Mouse (Mus musculus): ENCODE results near the gene Upp1.
A peak's percentile ranks its signal among the peaks of the same experiment; 100 is the strongest.

Gene Upp1

DNA sequence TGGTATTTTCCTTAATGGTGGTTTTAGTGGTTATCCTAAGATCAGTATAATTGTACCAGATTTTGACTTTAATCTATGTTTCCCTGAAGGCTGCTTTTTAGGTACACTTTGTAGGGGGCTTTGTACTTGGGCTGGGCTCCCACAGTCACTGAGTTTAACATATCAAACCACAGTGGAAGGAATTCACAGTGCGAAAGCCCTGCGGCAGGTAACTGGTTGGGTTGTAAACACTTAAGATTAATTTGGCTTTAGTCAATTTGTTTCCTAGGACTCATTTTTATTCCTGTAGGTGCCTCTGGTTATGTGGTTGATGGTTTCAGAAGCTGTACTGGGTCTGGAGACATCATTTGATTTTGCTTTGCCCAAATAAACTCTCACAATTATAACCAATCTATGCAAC lies 49.4 kb downstream of the Upp1 start:
- DNase-seq = peak; percentile 42 to 43

DNA sequence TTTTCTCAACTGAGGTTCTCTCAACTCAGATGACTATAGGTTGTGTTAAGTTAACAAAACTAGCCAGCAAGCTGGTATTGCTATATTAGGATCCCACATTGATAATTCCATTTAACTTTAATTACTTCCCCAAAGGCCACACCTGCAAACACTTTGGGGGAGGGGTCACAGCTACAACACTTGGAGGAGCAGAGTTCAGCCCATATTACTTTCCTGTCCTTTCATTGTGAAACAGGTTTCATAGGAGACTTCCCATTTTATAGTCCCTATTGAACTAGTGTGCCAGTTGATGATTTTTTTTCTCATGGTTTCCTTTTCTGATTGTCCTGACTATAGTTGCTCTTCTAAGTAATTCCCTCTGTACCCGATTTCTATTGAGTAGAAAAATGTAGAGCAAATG lies 63.6 kb downstream of the Upp1 start:
- no peak for DNase-seq

All from kidney, postnatal 36 days (tissue).